Mouse (Mus musculus) limb, embryonic 10.5 days (tissue): ENCODE measurements around the gene Slc30a4. TPM values are rescaled to one million over a fixed set of nuclear protein-coding genes. Genes with fewer than 3 reads are reported as not detected.

Experiments
- DNase-seq: peaks from one replicate; pipeline ENCODE4 v3.0.0-alpha.2; 2017; ENCODE audit warnings: low spot score
- H3K27ac ChIP-seq: fragments of 300-500 bp; sonication (generic); 2 replicates; pipeline ENCODE4 v1.5.1; 2016; ENCODE audit warnings: mild to moderate bottlenecking
- H3K27me3 ChIP-seq: fragments of 300-500 bp; sonication (generic); 2 replicates; pipeline ENCODE4 v1.6.1; 2016; ENCODE audit warnings: low read depth, mild to moderate bottlenecking; ENCODE audit not compliant: poor library complexity, severe bottlenecking
- H3K36me3 ChIP-seq: fragments of 300-500 bp; sonication (generic); 2 replicates; pipeline ENCODE4 v1.6.1; 2016; ENCODE audit warnings: mild to moderate bottlenecking, moderate library complexity
- H3K4me1 ChIP-seq: fragments of 300-500 bp; sonication (generic); 2 replicates; pipeline ENCODE4 v1.6.1; 2016
- H3K4me3 ChIP-seq: fragments of 300-500 bp; sonication (generic); 2 replicates; pipeline ENCODE4 v1.5.1; 2016; ENCODE audit warnings: mild to moderate bottlenecking, moderate library complexity
- H3K9me3 ChIP-seq: fragments of 300-500 bp; sonication (generic); replicated peaks from 2 replicates; pipeline ENCODE4 v1.6.1; 2016; ENCODE audit warnings: mild to moderate bottlenecking
- WGBS: fragments of 180-500 bp; shearing (Covaris S2); methylation state at CpG from one replicate; pipeline ENCODE4 v1.1.7; 2016; 5-methylcytosine and 5-hydroxymethylcytosine counted together
- microRNA counts: library from miRNA; unstranded; fragments of <30 nt; microRNA quantifications from one replicate; lab custom pipeline; 2017
- microRNA-seq: library from miRNA; unstranded; fragments of <30 nt; microRNA quantifications from one replicate; pipeline ENCODE4, GENCODE M21; 2017
- polyA plus RNA-seq: library from polyadenylated mRNA; unstranded; fragments of >200 nt; fragmentation: Nextera tagmentation; extraction: Ambion mirVana; gene quantifications from 2 replicates; pipeline ENCODE4 v1.2.1, GENCODE M21; 2016

Slc30a4 gene
- polyA plus RNA-seq, 1 experiment from 2014 or later, result 4.9 TPM

DNA sequence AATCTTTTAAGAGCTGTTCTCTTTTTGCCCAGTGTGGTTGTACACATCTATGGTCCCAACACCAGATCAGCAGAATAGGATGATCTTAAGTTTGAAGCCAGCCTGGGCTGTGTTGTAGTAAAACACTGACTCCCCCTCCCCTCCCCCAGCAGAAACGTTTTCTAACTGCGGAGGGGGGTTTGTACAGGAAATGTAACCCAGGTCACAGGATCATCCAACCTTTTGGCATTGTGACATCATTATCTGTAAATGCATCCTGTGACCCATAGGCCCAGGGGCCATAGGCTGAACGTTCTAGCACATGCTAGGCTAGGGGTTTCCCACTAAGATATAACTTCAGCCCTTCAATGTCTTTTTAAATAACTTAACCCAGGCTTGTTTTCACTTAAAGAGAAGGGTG lies 65.8 kb downstream of the Slc30a4 start, which contains the start of gene AA467197:
Gene AA467197 (plus strand): TSS at position 301 of the 400 bp plus-strand sequence.
- peaks cover 12% of the 10 kb centered on the region; the same call in 1 of the 2 replicates for H3K4me1 ChIP-seq
- peaks cover 18% of the 10 kb centered on the region; the same call in 1 of the 2 replicates for H3K27me3 ChIP-seq
- H3K27ac ChIP-seq, result no peak within 1 kb of the TSS
- WGBS, result 71% methylated on average over 3 of the region's 3 CpGs
- no peaks in the 10 kb centered on the region for H3K9me3 ChIP-seq
- H3K36me3 ChIP-seq, result peaks cover 23% of the 10 kb centered on the region
- no peak for DNase-seq
- peak within 1 kb of the TSS; percentile 49 for H3K4me3 ChIP-seq

MicroRNA genes within 50 kb of the gene (microRNA counts, 519-probe panel; counts per million panel counts)
- microRNA mmu-miR-147 (lab: Ali Mortazavi, UCI), result 684 counts per million, percentile 72 among the panel's probes with 10 or more counts

Small RNA genes lying within 50 kb of the gene (microRNA-seq; reads per million reads assigned to microRNA genes)
- 6.7 reads per million, percentile 13 among the genes with 10 or more reads in this experiment for gene Mir147

Other genes starting within 250 kb of the Slc30a4 start
- not detected in 2 replicates for gene Gm14085, start 217.7 kb downstream of the Slc30a4 start, polyA plus RNA-seq
- 4.6 and 5.2 TPM in 2 replicates for gene Gatm, start 91.4 kb downstream of the Slc30a4 start, polyA plus RNA-seq
- 0.25 TPM in 1 of 2 replicates, not detected in the other for gene AA467197, start 65.7 kb downstream of the Slc30a4 start, polyA plus RNA-seq
- 59.2 and 62.6 TPM in 2 replicates for gene Bloc1s6, start 35.8 kb upstream of the Slc30a4 start, polyA plus RNA-seq
- gene Sqor, start 62.6 kb upstream of the Slc30a4 start, polyA plus RNA-seq, result 2.7 and 3.7 TPM in 2 replicates